Mouse (Mus musculus) urinary bladder, postnatal 36 days (tissue): ENCODE measurements around the gene Ina.
"Not testable (repeated sequence)": the region's sequence is repeated elsewhere in the genome, so short reads cannot be mapped to it uniquely, and the experiment has no call there.

ENCODE experiments used
- DNase-seq, 2 experiments: peaks; one replicate each; pipeline ENCODE4 v3.0.0; 2022; ENCODE audit warnings: low spot score in 2 of 2, mixed read lengths in 1 of 2

Ina gene

DNA sequence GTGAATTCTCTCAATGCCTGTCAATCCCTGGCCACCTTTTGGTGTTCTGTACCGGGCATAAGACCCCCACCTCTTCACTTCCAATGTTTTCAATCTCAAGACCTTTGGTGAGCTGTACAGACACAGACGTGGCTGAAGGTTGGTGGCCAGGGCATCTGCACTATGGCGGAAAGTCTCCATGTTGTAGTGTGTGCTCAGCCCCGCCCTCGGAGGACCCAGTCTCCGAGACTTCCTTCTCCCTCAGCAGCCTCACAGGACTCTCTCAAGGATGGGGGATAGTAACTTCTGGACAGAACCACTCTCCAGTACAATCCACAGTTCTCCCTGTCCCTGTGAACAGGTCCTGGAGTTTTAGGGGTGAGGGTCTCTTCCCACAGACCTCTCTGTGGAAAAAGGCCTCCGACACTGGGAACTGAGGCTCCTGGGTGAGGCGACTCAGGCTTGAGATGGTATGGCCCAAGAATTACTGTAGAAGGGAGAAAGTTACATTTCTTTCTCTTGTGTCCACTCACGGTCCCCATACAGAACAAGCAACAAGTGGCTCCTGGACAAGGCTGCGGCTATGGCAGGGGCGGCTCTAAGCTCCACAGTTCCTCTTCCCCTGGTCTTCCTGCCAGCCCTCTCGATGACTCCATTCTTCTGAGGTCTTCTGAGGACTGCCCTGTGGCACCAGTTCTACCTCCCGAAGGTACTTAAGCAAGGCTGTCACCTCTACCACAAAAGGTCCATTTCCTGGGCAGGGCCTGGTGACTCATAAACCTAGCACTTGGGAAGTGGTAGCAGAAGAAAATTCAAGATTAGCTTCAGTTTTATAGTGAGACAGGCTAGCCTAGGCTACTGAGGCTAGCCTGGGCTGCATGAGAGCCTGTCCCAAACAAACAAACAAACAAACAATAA lies 29.5 kb upstream of the Ina start:
- no peak for DNase-seq

DNA sequence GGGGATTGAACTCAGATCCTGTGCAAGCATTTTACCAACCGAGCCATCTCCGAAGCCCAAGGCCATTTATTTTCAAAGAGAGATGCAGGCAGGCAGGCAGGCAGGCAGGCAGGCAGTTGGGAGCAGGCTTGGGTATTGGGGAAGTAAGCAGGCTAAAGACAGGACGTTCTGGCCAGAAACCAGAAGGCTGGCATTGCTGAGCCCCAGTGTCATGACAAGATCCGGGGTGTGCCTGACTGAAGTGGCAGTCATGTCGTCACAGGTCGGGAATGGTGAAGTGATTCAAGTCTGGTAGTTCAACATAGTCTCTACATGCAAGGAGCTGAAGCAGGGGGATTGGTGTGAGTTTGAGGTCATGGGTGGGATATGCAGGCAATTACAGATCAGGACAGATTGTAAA lies 26.9 kb upstream of the Ina start:
- DNase-seq, result peak in 1 of 2 experiments; percentile 55

GRCm38 (mm10) chr19:46988231-46989087 lies 26.0 kb upstream of the Ina start:
- peak; percentile 76 to 78 for DNase-seq

DNA sequence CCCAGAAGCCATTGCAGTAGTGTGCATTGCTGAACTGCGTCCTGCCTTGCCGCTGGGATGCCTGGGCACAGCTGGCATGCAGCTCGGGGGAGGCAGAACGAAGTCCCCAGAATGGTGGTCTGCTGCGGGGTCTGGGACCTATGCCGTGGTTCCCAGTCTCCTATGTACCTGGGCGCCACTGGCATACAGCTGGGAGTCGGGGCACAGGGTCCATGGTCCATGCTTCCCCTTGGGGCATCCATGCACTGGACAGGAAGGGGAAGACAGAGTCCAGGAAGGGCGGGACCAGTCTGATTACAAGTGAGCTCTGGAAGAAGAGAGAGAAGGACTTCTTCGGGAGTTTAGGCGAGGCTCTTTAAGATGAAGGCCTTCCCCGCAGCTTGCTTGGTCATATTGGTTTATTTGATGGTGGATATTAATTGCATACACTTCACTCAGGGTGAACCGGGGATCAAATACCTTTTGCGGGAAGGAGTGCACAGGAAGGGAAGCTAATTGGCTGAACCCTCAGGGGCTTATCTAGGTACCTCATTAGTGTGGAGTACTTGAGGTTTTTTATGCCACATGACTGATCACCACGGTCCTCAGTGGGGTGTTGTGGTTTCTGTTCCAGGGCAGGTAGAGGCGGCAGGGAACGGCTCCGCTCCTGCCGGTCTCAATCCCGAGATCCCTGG lies 24.9 kb upstream of the Ina start:
- no peak for DNase-seq

DNA sequence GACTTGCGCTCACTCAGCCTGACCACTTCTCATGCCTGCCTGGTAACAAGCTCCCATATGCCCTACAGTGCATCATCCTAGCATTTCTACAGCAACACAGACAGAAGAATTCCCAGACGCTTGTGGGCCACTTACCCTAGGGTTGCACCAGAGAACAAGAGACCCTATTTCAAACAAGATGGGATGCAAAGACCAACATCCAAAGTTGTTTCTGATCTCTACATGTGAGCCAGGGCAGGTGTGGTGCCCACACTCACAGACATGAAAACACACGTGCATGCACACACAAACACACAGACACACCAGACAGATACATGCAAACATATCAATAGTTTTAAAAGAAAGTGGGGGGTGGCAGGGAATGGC lies 24.4 kb upstream of the Ina start:
- DNase-seq, result no peak

GRCm38 (mm10) chr19:46990625-46991024 lies 23.9 kb upstream of the Ina start:
- DNase-seq, result not testable (repeated sequence)

- DNase-seq, result peak; percentile 83 to 84
Measured at GRCm38 (mm10) chr19:46991145-46991544, 23.4 kb upstream of the Ina start.

DNA sequence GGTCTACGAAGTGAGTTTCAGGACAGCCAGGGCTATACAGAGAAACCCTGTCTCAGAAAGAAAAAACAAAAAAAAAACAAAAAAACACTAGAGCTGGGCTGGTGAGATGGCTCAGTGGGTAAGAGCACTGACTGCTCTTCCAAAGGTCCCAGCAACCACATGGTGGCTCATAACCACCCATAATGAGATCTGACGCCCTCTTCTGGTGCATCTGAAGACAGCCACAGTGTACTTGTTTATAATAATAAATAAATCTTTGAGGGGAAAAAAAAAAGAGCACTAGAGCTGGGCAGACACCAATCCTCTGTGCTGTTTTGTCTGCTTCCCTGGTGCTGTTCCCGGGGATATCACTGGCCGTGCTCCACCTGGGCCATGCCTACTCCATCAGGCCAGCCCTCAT lies 22.2 kb upstream of the Ina start:
- DNase-seq, result not testable (repeated sequence)

- DNase-seq, result no peak
Measured at GRCm38 (mm10) chr19:46996095-46996494, 18.4 kb upstream of the Ina start.

GRCm38 (mm10) chr19:46998168-46998870 lies 16.2 kb upstream of the Ina start:
- no peak for DNase-seq

DNA sequence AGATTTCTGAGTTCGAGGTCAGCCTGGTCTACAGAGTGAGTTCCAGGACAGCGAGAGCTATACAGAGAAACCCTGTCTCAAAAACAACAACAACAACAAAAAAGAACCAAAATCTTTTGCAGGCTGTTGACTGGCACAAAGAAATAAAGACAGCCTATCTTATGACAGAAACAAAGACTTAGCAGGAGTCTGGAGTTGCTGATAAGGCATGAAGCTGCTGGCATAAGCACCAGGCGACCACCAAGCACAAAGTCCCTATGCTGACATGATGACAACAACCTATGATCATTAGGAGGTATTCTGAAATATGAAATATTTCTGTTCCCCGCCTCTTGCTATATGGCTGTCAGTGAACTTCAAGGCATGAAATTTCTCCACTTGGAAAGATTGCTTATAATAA lies 15.5 kb upstream of the Ina start:
- DNase-seq, result no peak

GRCm38 (mm10) chr19:46999753-47000152 lies 14.7 kb upstream of the Ina start:
- no peak for DNase-seq

DNA sequence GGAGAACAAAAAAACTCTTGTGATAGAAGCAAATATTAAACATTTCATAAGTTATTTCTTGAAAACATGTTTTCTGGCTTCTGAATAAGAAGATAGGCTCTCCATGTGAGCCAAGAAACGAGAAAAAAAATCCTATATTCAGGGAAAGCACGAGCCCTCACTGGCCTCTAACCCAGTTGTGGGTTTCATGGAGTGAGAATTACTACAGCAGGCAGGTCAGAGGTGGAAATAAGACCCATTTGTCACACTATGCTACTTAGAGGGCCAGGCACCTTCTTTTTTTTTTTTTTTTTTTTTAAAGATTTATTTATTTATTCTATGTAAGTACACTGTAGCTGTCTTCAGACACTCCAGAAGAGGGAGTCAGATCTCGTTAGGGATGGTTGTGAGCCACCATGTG lies 14.1 kb upstream of the Ina start:
- DNase-seq, result not testable (repeated sequence)

- DNase-seq, result no peak
Measured at GRCm38 (mm10) chr19:47003742-47004511, 10.6 kb upstream of the Ina start.

DNA sequence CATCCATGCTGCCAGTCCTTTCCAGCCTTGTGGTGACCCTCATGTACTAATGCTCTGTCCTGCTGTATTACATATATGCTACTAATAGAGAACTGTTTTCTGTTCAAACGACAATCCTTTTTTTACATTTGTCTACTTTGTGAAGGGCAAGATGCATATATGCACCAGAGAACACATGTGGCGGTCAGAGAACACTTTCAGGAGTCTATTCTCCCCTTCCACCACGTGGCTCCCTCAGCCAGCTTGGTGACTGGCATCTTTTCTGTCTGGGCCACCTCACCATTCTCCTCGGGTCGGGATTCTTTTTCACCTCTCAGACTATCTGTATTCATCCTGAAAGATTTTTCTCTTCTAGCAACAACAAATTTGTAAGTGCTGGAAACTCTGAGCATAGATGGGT lies 8.6 kb upstream of the Ina start:
- no peak for DNase-seq

DNA sequence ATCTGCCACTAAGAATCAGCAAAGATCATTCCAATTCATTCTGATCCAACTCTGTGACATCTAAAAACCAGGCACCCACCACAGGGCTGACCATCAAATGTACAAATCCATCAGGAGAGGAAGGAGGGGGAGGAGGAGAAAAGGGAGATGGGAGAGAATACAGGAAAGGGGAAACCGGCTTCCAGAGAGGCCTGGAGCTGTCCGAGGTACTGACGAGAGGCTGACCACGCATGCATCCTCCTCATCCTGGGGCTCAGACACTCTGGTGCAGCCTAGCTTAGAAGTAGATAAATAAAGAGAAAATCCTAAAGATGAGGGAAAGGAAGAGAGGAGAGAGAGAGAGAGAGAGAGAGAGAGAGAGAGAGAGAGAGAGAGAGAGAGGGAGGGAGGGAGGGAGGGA lies 8.2 kb upstream of the Ina start:
- peak in 1 of 2 experiments; percentile 41 for DNase-seq

DNA sequence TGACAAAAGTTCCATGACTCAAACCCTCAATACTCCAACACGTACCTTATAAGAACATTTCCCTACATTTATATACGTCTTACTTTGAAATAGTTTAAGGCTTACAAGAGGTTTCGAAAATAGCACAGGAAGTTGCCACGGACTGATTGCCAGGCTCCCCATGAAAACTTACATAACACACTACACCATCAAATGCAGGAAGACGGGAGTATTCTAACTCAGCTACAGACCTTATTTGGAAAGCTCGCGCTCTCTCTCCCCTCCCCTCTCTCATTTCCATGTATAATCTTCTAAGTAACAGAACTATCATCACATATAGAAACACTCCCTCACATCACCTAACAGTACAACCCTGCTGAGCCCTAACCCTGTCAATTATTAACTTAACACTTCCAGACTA lies 5.1 kb upstream of the Ina start:
- DNase-seq, result no peak

- DNase-seq, result no peak
Measured at GRCm38 (mm10) chr19:47009943-47010342, 4.6 kb upstream of the Ina start.

DNA sequence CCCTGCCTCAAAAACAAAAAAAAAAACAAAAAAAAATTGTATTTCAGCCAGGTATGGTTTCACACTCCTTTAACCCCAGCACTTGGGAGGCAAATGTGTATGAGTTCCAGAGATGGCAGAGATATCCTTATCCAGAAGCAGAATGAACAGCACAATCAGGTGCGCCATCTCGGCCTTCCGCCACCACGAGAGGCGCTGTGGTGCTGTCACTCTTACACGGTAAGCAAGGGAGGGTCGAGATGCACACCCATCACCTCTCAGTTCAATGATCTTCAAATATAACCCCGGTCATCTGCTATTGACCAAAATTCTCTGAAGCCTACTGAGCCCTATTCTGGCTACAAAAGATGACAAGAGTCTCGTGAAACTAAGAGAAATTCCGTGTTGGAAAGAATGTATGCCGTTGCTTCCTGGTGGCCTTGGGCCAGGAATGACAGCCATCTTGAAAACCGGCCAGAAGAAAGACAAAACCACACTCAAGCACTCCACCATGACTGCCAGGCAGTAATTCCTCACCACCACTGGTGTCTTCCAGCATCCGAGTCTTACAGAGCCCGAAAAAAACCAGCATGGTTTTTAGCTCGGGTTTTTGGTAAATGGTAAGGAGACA lies 1.9 kb upstream of the Ina start:
- no peak for DNase-seq
